Mouse (Mus musculus) liver, adult 2 months (tissue): ENCODE data around the gene Nrxn2. TPM values are rescaled to one million over a fixed set of nuclear protein-coding genes. Genes with fewer than 3 reads are reported as not detected.

Source experiments
- DNase-seq: peaks from one replicate; pipeline ENCODE4 v3.0.0-alpha.2; 2011; ENCODE audit warnings: low read depth, low spot score; ENCODE audit errors: extremely low read depth
- H3K27ac ChIP-seq: fragments of 200-500 bp; replicated peaks from 2 replicates; pipeline ENCODE4 v1.5.1; 2012; ENCODE audit warnings: low read depth, mild to moderate bottlenecking, control low read depth, inconsistent platforms, low read length; ENCODE audit not compliant: insufficient read depth
- H3K27me3 ChIP-seq: fragments of 200-500 bp; 2 replicates; pipeline ENCODE4 v1.6.1; 2012; ENCODE audit warnings: mild to moderate bottlenecking, moderate library complexity, low read length, inconsistent platforms; ENCODE audit not compliant: control insufficient read depth, insufficient read depth
- H3K36me3 ChIP-seq: fragments of 200-500 bp; 2 replicates; pipeline ENCODE4 v1.6.1; 2012; ENCODE audit warnings: low read length, inconsistent platforms; ENCODE audit not compliant: control insufficient read depth, insufficient read depth
- H3K4me1 ChIP-seq: fragments of 200-500 bp; 2 replicates; pipeline ENCODE4 v1.6.1; 2011; ENCODE audit warnings: low read length; ENCODE audit not compliant: control insufficient read depth, insufficient read depth
- H3K4me3 ChIP-seq: fragments of 200-500 bp; 2 replicates; pipeline ENCODE4 v1.5.1; 2011; ENCODE audit warnings: low read depth, mild to moderate bottlenecking, control low read depth, low read length, moderate library complexity; ENCODE audit not compliant: insufficient read depth
- H3K79me2 ChIP-seq: fragments of 200-500 bp; 2 replicates; pipeline ENCODE4 v1.6.1; 2012; ENCODE audit warnings: inconsistent platforms, mild to moderate bottlenecking, low read length, moderate library complexity; ENCODE audit not compliant: control insufficient read depth, insufficient read depth
- H3K9ac ChIP-seq: fragments of 200-500 bp; 2 replicates; pipeline ENCODE4 v1.6.1; 2012; ENCODE audit warnings: low read depth, mild to moderate bottlenecking, control low read depth, inconsistent platforms, low read length
- CTCF ChIP-seq: fragments of 200-500 bp; IDR thresholded peaks from 2 replicates; pipeline ENCODE4 v1.5.1; 2011; ENCODE audit warnings: low read depth, low read length, control low read depth
- POLR2A ChIP-seq: fragments of 200-500 bp; IDR thresholded peaks from 2 replicates; pipeline ENCODE4 v1.6.1; 2011; ENCODE audit warnings: low read length, control low read depth; ENCODE audit not compliant: insufficient read depth; ENCODE audit errors: extremely low read depth
- WGBS: fragments of 180-500 bp; shearing (Covaris S2); methylation state at CpG from one replicate; pipeline ENCODE4 v1.1.7; 2018; 5-methylcytosine and 5-hydroxymethylcytosine counted together
- polyA plus RNA-seq: library from polyadenylated mRNA; depleted of rRNA; stranded (reverse); fragments of >200 nt; gene quantifications from 2 replicates; pipeline ENCODE4 v1.2.3, GENCODE M21; 2012
- total RNA-seq: library from RNA; depleted of rRNA; stranded (reverse); fragments of >200 nt; gene quantifications from 2 replicates; pipeline ENCODE4 v1.2.3, GENCODE M21; 2014

Nrxn2 gene
- total and polyA plus RNA-seq, 2 experiments = 0.28 to 1.2 TPM

DNA sequence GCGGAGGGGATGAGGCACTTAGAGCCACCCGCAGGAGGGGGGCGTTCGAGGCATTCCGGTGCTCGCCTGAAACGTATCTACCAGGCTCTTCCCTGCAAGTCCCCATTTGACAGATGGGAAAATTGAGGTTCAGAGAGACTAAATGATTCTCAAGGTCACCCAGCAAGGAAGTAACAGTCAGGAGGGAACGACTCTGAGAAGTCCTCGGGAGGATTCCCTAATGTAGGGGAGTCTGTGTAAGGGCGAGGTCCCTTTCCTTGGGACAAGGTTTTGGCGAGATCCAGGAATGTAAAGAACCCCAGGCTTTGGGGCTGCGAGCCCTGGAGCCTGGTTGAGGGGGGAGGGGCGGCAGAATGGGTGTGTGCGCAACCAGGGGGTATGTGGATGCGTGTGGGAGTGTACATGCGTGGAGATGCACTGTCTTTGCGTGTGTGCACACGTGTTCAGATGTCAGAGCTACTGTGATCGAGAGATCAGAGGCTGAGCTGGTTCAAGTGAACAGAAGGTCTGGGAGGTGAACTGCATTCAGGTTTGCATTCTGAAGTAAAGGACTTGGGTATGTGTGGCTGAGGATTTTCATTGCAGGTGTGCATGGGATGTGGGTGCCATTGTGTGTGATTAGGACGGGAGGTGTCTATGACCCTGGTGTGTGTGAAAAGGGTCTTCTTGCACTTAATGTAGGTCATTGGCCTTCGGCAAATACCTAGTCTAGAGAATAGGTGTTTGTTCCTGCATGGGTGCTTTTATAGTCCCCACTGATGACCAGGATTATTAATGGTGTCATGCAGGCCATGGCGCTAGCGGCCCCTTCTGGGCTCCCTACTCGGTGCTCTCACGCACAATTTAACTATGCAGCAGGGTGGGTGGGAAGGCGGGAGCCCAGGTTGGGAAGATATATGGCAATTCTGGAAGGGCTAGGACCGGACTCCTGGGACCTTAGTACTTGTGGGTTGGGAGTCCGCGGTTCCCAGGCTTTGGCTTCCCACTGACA is 18.1 kb upstream of the Nrxn2 start:
- DNase-seq = no peak
- H3K79me2 ChIP-seq = no peaks in the 10 kb centered on the region
- no peaks in the 10 kb centered on the region; the same call in 1 of the 2 replicates for H3K4me1 ChIP-seq
- no peaks in the 10 kb centered on the region for H3K36me3 ChIP-seq
- 11% methylated on average over 29 of the region's 29 CpGs for WGBS
- H3K9ac ChIP-seq = peak overlapping the region; percentile 75
- peak overlapping the region; percentile 56 for H3K4me3 ChIP-seq
- peak overlapping the region; percentile 56 for H3K27ac ChIP-seq
- no peak for TF ChIP-seq POLR2A
- TF ChIP-seq CTCF = no peak
- H3K27me3 ChIP-seq = no peaks in the 10 kb centered on the region

DNA sequence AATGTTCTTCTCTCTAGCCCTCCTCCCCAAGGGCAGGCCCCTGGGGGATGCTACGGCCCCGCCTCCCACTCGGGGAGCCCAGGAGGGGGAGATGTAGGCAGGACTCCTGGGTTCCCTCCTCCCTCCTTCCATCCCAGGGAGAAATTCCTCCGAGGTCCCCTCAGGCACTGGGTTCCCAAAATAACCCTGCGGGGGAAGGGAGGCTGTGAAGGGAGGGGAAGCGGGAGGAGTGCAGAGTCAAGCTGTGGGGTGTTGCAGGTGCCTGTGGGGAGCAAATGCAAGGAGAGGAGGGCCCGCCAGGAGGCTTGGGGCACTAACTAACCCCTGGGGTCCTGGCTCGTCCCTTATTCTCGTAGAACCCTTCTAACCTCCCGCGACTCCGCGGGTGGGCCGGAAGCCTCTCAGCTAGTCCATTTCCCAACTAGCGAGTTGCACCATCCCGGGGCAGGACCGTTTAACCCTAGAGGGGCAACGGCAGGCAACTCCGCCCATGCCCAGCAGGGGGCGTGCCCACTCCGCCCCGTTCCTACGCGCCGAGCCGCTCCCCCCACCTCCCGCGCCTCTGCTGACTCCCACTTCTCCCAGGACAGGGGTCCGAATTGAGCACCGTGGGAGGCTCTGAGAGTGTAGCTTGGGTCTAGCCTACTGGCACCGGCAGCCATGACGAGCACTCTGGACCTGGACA is 17.3 kb upstream of the Nrxn2 start:
- Histone ChIP-seq H3K27me3 (no peaks in the 10 kb centered on the region), H3K36me3 (no peaks in the 10 kb centered on the region), H3K4me3 (peak overlapping the region; percentile 56), H3K4me1 (no peaks in the 10 kb centered on the region; the same call in 1 of the 2 replicates), H3K79me2 (no peaks in the 10 kb centered on the region), H3K9ac (peak overlapping the region; percentile 45), H3K27ac (peak overlapping the region; percentile 56)
- no peak for TF ChIP-seq POLR2A
- TF ChIP-seq CTCF = peak; percentile 88
- WGBS = 1% methylated on average over 32 of the region's 32 CpGs
- DNase-seq = peak; percentile 47

DNA sequence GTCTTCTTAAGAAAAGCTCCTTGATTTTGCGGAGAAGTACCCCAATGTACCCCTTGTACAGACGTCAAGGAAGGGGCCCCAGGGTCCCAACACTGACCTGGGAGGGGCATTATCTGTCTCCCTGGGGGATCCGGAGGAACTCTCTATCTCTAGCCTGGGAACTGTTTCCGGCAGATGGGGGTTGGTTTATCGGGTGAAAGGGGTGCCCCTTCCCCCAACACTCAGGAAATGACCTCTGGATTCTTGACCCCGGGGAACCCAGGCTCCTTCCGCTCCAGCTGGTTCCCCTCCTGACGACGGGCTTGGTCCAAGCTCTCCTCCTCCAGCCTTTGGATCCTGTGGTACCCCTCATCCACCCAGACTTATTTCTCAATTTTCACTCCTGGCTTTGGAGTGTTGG is 16.6 kb upstream of the Nrxn2 start:
- WGBS = under 1% methylated on average over 9 of the region's 9 CpGs
- Histone ChIP-seq H3K79me2 (no peaks in the 10 kb centered on the region), H3K4me3 (peak overlapping the region; percentile 56), H3K27ac (peak overlapping the region; percentile 32), H3K4me1 (no peaks in the 10 kb centered on the region; the same call in 1 of the 2 replicates), H3K9ac (peak overlapping the region; percentile 45; the same call in 1 of the 2 replicates), H3K27me3 (no peaks in the 10 kb centered on the region), H3K36me3 (no peaks in the 10 kb centered on the region)
- TF ChIP-seq POLR2A (no peak), CTCF (no peak)
- DNase-seq = no peak

DNA sequence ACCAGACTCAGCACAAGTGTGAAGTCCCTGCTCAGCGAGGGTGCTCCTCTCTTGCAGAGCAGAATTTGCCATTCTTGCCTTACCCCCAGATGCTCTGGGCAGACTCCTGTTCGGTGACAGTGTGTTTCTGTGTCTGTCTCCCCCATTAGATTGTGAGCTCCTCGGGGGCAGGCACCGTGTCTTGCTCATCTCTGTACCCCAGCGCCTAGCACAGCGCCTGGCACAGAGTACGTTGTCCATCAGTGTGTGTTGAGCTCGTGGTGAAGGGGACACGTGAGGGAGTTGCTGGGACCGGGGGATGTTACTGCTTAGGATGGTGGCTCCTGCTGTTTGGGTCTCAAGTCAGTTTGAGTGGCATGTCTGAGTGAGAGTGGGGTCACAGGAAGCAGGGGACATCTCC is 14.7 kb upstream of the Nrxn2 start:
- TF ChIP-seq CTCF (no peak), POLR2A (no peak)
- Histone ChIP-seq H3K27ac (no peak overlapping the region), H3K36me3 (no peaks in the 10 kb centered on the region), H3K4me3 (no peak overlapping the region), H3K27me3 (no peaks in the 10 kb centered on the region), H3K79me2 (no peaks in the 10 kb centered on the region), H3K9ac (no peak overlapping the region), H3K4me1 (peaks cover 6% of the 10 kb centered on the region; the same call in 1 of the 2 replicates)
- no peak for DNase-seq
- WGBS = 90% methylated on average over 10 of the region's 10 CpGs

DNA sequence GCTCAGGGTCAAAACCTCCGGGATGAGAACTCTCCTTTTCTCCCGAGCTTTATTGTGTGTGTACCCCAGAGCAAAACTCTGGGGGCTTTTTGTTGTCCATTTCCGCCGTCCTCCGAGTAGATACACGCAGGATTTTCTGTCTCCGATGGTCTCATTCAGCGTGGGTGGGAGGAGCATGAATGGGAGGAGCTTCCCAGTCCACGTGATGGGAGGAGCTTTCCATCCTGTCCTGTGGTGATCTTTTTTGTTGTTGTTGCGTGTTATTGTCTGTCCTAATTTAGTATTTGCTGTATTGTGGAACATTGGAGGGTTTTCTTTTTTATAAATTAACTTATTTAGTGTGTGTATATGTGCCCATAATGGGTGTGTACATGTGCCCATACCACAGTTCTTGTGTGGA is 13.1 kb upstream of the Nrxn2 start:
- Histone ChIP-seq H3K79me2 (no peaks in the 10 kb centered on the region), H3K9ac (no peak overlapping the region), H3K27ac (no peak overlapping the region), H3K4me3 (no peak overlapping the region), H3K36me3 (no peaks in the 10 kb centered on the region), H3K27me3 (no peaks in the 10 kb centered on the region), H3K4me1 (peaks cover 6% of the 10 kb centered on the region; the same call in 1 of the 2 replicates)
- 78% methylated on average over 10 of the region's 10 CpGs for WGBS
- no peak for TF ChIP-seq CTCF
- TF ChIP-seq POLR2A = no peak
- DNase-seq = no peak
